Mouse (Mus musculus) hindbrain, embryonic 13.5 days (tissue): ENCODE data around the gene Slc2a9. TPM values are rescaled to one million over a fixed set of nuclear protein-coding genes. Genes with fewer than 3 reads are reported as not detected.

Experiments used
- ATAC-seq: fragments of 200-750 bp; cut with Nextera tagmentation; 2 replicates; pipeline ENCODE4 v1.8.0; 2017; ENCODE audit warnings: moderate TSS enrichment; ENCODE audit not compliant: low FRiP score
- H3K27ac ChIP-seq: fragments of 300-500 bp; sonication (generic); 2 replicates; pipeline ENCODE4 v1.5.1; 2015; ENCODE audit warnings: inconsistent platforms, mild to moderate bottlenecking, moderate library complexity
- H3K27me3 ChIP-seq: fragments of 300-500 bp; sonication (generic); 2 replicates; pipeline ENCODE4 v1.6.1; 2015; ENCODE audit warnings: mild to moderate bottlenecking, inconsistent platforms
- H3K36me3 ChIP-seq: fragments of 300-500 bp; sonication (generic); 2 replicates; pipeline ENCODE4 v1.6.1; 2015; ENCODE audit warnings: mild to moderate bottlenecking, inconsistent platforms
- H3K4me1 ChIP-seq: fragments of 300-500 bp; sonication (generic); replicated peaks from 2 replicates; pipeline ENCODE4 v1.6.1; 2015; ENCODE audit warnings: inconsistent platforms
- H3K4me2 ChIP-seq: fragments of 300-500 bp; sonication (generic); 2 replicates; pipeline ENCODE4 v1.6.1; 2015; ENCODE audit warnings: inconsistent platforms, mild to moderate bottlenecking, moderate library complexity
- H3K4me3 ChIP-seq: fragments of 300-500 bp; sonication (generic); 2 replicates; pipeline ENCODE4 v1.5.1; 2015; ENCODE audit warnings: mild to moderate bottlenecking, inconsistent platforms
- H3K9ac ChIP-seq: fragments of 300-500 bp; sonication (generic); 2 replicates; pipeline ENCODE4 v1.6.1; 2015; ENCODE audit warnings: mild to moderate bottlenecking, inconsistent platforms
- H3K9me3 ChIP-seq: fragments of 300-500 bp; sonication (generic); 2 replicates; pipeline ENCODE4 v1.6.1; 2016; ENCODE audit warnings: inconsistent platforms
- WGBS: fragments of 180-500 bp; shearing (Covaris S2); methylation state at CpG from one replicate; pipeline ENCODE4 v1.1.7; 2015; 5-methylcytosine and 5-hydroxymethylcytosine counted together
- polyA plus RNA-seq: library from polyadenylated mRNA; unstranded; fragments of >200 nt; fragmentation: Nextera tagmentation; extraction: Ambion mirVana; gene quantifications from 2 replicates; pipeline ENCODE4 v1.2.1, GENCODE M21; 2015

The Slc2a9 gene
- 0.13 and 0.19 TPM in 2 replicates for polyA plus RNA-seq

- Histone ChIP-seq H3K4me1 (peaks cover 3% of the 10 kb centered on the region; the same call in 1 of the 2 replicates), H3K27ac (no peak within 1 kb of the TSS), H3K9me3 (no peaks in the 10 kb centered on the region), H3K9ac (no peak within 1 kb of the TSS), H3K4me2 (no peak within 1 kb of the TSS), H3K36me3 (no peaks in the 10 kb centered on the region), H3K27me3 (no peaks in the 10 kb centered on the region), H3K4me3 (no peak within 1 kb of the TSS)
- ATAC-seq, result no peak
- 96% methylated on average over 4 of the region's 4 CpGs for WGBS
Measured at GRCm38 (mm10) chr5:38502992-38503391, at the start of gene Slc2a9. TSS of gene Slc2a9 (minus strand) at chr5:38503143.

GRCm38 (mm10) chr5:38552615-38553014, 49.7 kb upstream of the Slc2a9 start:
- Histone ChIP-seq H3K36me3 (peaks cover 96% of the 10 kb centered on the region), H3K4me1 (peaks cover 44% of the 10 kb centered on the region), H3K27me3 (no peaks in the 10 kb centered on the region), H3K4me3 (no peak overlapping the region), H3K9me3 (no peaks in the 10 kb centered on the region), H3K27ac (no peak overlapping the region), H3K4me2 (no peak overlapping the region), H3K9ac (no peak overlapping the region)
- 95% methylated on average over 3 of the region's 3 CpGs for whole genome bisulfite sequencing
- ATAC-seq, result no peak

- Histone ChIP-seq H3K27me3 (no peaks in the 10 kb centered on the region), H3K27ac (peak overlapping the region; percentile 61), H3K4me1 (peaks cover 42% of the 10 kb centered on the region), H3K4me2 (no peak overlapping the region), H3K9me3 (no peaks in the 10 kb centered on the region), H3K36me3 (peaks cover 99% of the 10 kb centered on the region), H3K4me3 (no peak overlapping the region), H3K9ac (no peak overlapping the region)
- WGBS, result 81% methylated on average over 1 of the region's 1 CpGs
- no peak for ATAC-seq
Measured at GRCm38 (mm10) chr5:38550221-38550768, 47.4 kb upstream of the Slc2a9 start.

- H3K9ac ChIP-seq, result no peak overlapping the region
- peaks cover 38% of the 10 kb centered on the region for H3K4me1 ChIP-seq
- H3K4me3 ChIP-seq, result no peak overlapping the region
- H3K27me3 ChIP-seq, result no peaks in the 10 kb centered on the region
- no peaks in the 10 kb centered on the region for H3K9me3 ChIP-seq
- no peak overlapping the region for H3K4me2 ChIP-seq
- WGBS, result 65% methylated on average over 3 of the region's 3 CpGs
- no peak; the same call in 1 of the 2 replicates for ATAC-seq
- peak overlapping the region; percentile 61; the same call in 1 of the 2 replicates for H3K27ac ChIP-seq
- peaks cover 99% of the 10 kb centered on the region for H3K36me3 ChIP-seq
Measured at GRCm38 (mm10) chr5:38549461-38549909, 46.5 kb upstream of the Slc2a9 start.

GRCm38 (mm10) chr5:38547375-38547774, 44.4 kb upstream of the Slc2a9 start:
- no peaks in the 10 kb centered on the region for H3K27me3 ChIP-seq
- no peak overlapping the region for H3K27ac ChIP-seq
- WGBS, result 58% methylated on average over 6 of the region's 6 CpGs
- H3K4me3 ChIP-seq, result no peak overlapping the region
- H3K4me1 ChIP-seq, result peaks cover 27% of the 10 kb centered on the region
- no peak overlapping the region for H3K4me2 ChIP-seq
- H3K36me3 ChIP-seq, result peaks cover 100% of the 10 kb centered on the region
- H3K9ac ChIP-seq, result 0 out of 2 replicates have a peak overlapping the region, but pooled peaks have one; percentile 13
- no peaks in the 10 kb centered on the region for H3K9me3 ChIP-seq
- ATAC-seq, result no peak

- Histone ChIP-seq H3K27me3 (no peaks in the 10 kb centered on the region), H3K4me3 (no peak overlapping the region), H3K9me3 (no peaks in the 10 kb centered on the region), H3K27ac (no peak overlapping the region), H3K36me3 (peaks cover 100% of the 10 kb centered on the region), H3K9ac (no peak overlapping the region), H3K4me1 (peaks cover 17% of the 10 kb centered on the region), H3K4me2 (no peak overlapping the region)
- WGBS, result 90% methylated on average over 5 of the region's 5 CpGs
- no peak for ATAC-seq
Measured at GRCm38 (mm10) chr5:38544423-38545415, 41.8 kb upstream of the Slc2a9 start.

- H3K9me3 ChIP-seq, result no peaks in the 10 kb centered on the region
- no peaks in the 10 kb centered on the region for H3K27me3 ChIP-seq
- no peak overlapping the region for H3K9ac ChIP-seq
- 91% methylated on average over 4 of the region's 4 CpGs for WGBS
- no peak overlapping the region for H3K4me2 ChIP-seq
- H3K4me3 ChIP-seq, result no peak overlapping the region
- H3K27ac ChIP-seq, result no peak overlapping the region
- peaks cover 100% of the 10 kb centered on the region for H3K36me3 ChIP-seq
- ATAC-seq, result no peak
- peaks cover 7% of the 10 kb centered on the region; the same call in 1 of the 2 replicates for H3K4me1 ChIP-seq
Measured at GRCm38 (mm10) chr5:38543496-38544217, 40.7 kb upstream of the Slc2a9 start.

- no peak overlapping the region for H3K4me3 ChIP-seq
- no peak overlapping the region for H3K4me2 ChIP-seq
- H3K4me1 ChIP-seq, result 0 out of 2 replicates have a peak, but pooled peaks cover 3% of the 10 kb centered on the region
- no peak for ATAC-seq
- H3K9me3 ChIP-seq, result no peaks in the 10 kb centered on the region
- peaks cover 100% of the 10 kb centered on the region for H3K36me3 ChIP-seq
- WGBS, result 97% methylated on average over 3 of the region's 3 CpGs
- no peak overlapping the region for H3K9ac ChIP-seq
- no peak overlapping the region for H3K27ac ChIP-seq
- no peaks in the 10 kb centered on the region for H3K27me3 ChIP-seq
Measured at GRCm38 (mm10) chr5:38541728-38542127, 38.8 kb upstream of the Slc2a9 start.

GRCm38 (mm10) chr5:38540898-38541297, 38.0 kb upstream of the Slc2a9 start:
- H3K4me1 ChIP-seq, result 0 out of 2 replicates have a peak, but pooled peaks cover 3% of the 10 kb centered on the region
- H3K9me3 ChIP-seq, result no peaks in the 10 kb centered on the region
- no peak overlapping the region for H3K9ac ChIP-seq
- no peaks in the 10 kb centered on the region for H3K27me3 ChIP-seq
- ATAC-seq, result no peak
- H3K4me3 ChIP-seq, result no peak overlapping the region
- no peak overlapping the region for H3K27ac ChIP-seq
- peaks cover 100% of the 10 kb centered on the region for H3K36me3 ChIP-seq
- no peak overlapping the region for H3K4me2 ChIP-seq
- 92% methylated on average over 1 of the region's 1 CpGs for WGBS

GRCm38 (mm10) chr5:38538508-38538907, 35.6 kb upstream of the Slc2a9 start:
- H3K9me3 ChIP-seq, result no peaks in the 10 kb centered on the region
- H3K9ac ChIP-seq, result no peak overlapping the region
- H3K4me1 ChIP-seq, result no peaks in the 10 kb centered on the region
- H3K36me3 ChIP-seq, result peaks cover 99% of the 10 kb centered on the region
- ATAC-seq, result 0 out of 2 replicates have a peak, but pooled peaks have one; percentile 26
- peak overlapping the region; percentile 46; the same call in 1 of the 2 replicates for H3K27ac ChIP-seq
- H3K27me3 ChIP-seq, result no peaks in the 10 kb centered on the region
- WGBS, result 66% methylated on average over 8 of the region's 8 CpGs
- H3K4me2 ChIP-seq, result no peak overlapping the region
- H3K4me3 ChIP-seq, result no peak overlapping the region

- H3K27me3 ChIP-seq, result no peaks in the 10 kb centered on the region
- no peak overlapping the region for H3K4me3 ChIP-seq
- no peak overlapping the region for H3K9ac ChIP-seq
- no peak for ATAC-seq
- H3K36me3 ChIP-seq, result peaks cover 97% of the 10 kb centered on the region
- H3K4me2 ChIP-seq, result no peak overlapping the region
- no peaks in the 10 kb centered on the region for H3K9me3 ChIP-seq
- WGBS, result 82% methylated on average over 4 of the region's 4 CpGs
- H3K4me1 ChIP-seq, result no peaks in the 10 kb centered on the region
- peak overlapping the region; percentile 46; the same call in 1 of the 2 replicates for H3K27ac ChIP-seq
Measured at GRCm38 (mm10) chr5:38537845-38538244, 34.9 kb upstream of the Slc2a9 start.

- ATAC-seq, result no peak
- H3K9ac ChIP-seq, result no peak overlapping the region
- no peaks in the 10 kb centered on the region for H3K27me3 ChIP-seq
- peaks cover 97% of the 10 kb centered on the region for H3K36me3 ChIP-seq
- no peak overlapping the region for H3K27ac ChIP-seq
- WGBS, result 86% methylated on average over 3 of the region's 3 CpGs
- H3K4me2 ChIP-seq, result no peak overlapping the region
- no peak overlapping the region for H3K4me3 ChIP-seq
- no peaks in the 10 kb centered on the region for H3K4me1 ChIP-seq
- H3K9me3 ChIP-seq, result no peaks in the 10 kb centered on the region
Measured at GRCm38 (mm10) chr5:38536822-38537221, 33.9 kb upstream of the Slc2a9 start.
